Mouse (Mus musculus) embryonic facial prominence, embryonic 10.5 days (tissue): Measurements from ENCODE around the gene Rcbtb2. TPM values are rescaled to one million over a fixed set of nuclear protein-coding genes. Genes with fewer than 3 reads are reported as not detected.
A peak's percentile ranks its signal among the peaks of the same experiment; 100 is the strongest.

Experiments
- DNase-seq: peaks from one replicate; pipeline ENCODE4 v3.0.0-alpha.2; 2017; ENCODE audit warnings: low spot score
- H3K27ac ChIP-seq: fragments of 300-500 bp; sonication (generic); replicated peaks from 2 replicates; pipeline ENCODE4 v1.5.1; 2016; ENCODE audit warnings: mild to moderate bottlenecking
- H3K27me3 ChIP-seq: fragments of 300-500 bp; sonication (generic); replicated peaks from 2 replicates; pipeline ENCODE4 v1.6.1; 2016; ENCODE audit warnings: low read depth, mild to moderate bottlenecking; ENCODE audit not compliant: poor library complexity, severe bottlenecking
- H3K36me3 ChIP-seq: fragments of 300-500 bp; sonication (generic); replicated peaks from 2 replicates; pipeline ENCODE4 v1.6.1; 2016; ENCODE audit warnings: mild to moderate bottlenecking, moderate library complexity
- H3K4me1 ChIP-seq: fragments of 300-500 bp; sonication (generic); 2 replicates; pipeline ENCODE4 v1.6.1; 2016
- H3K4me3 ChIP-seq: fragments of 300-500 bp; sonication (generic); 2 replicates; pipeline ENCODE4 v1.5.1; 2016; ENCODE audit warnings: mild to moderate bottlenecking, moderate library complexity
- H3K9me3 ChIP-seq: fragments of 300-500 bp; sonication (generic); 2 replicates; pipeline ENCODE4 v1.6.1; 2016; ENCODE audit warnings: mild to moderate bottlenecking
- WGBS: fragments of 180-500 bp; shearing (Covaris S2); methylation state at CpG from one replicate; pipeline ENCODE4 v1.1.7; 2016; 5-methylcytosine and 5-hydroxymethylcytosine counted together
- polyA plus RNA-seq: library from polyadenylated mRNA; unstranded; fragments of >200 nt; fragmentation: Nextera tagmentation; extraction: Ambion mirVana; gene quantifications from 2 replicates; pipeline ENCODE4 v1.2.1, GENCODE M21; 2016

Gene Rcbtb2
- polyA plus RNA-seq, 1 experiment from 2014 or later: 171 TPM

GRCm38 (mm10) chr14:73199058-73199457 lies 76.2 kb downstream of the Rcbtb2 start:
- 54% methylated on average over 5 of the region's 5 CpGs for WGBS
- no peaks in the 10 kb centered on the region for H3K27me3 ChIP-seq
- no peak for DNase-seq
- no peaks in the 10 kb centered on the region for H3K4me1 ChIP-seq
- H3K4me3 ChIP-seq: no peak overlapping the region
- H3K27ac ChIP-seq: no peak overlapping the region
- peaks cover 20% of the 10 kb centered on the region for H3K36me3 ChIP-seq
- H3K9me3 ChIP-seq: no peaks in the 10 kb centered on the region

- no peaks in the 10 kb centered on the region for H3K9me3 ChIP-seq
- no peak overlapping the region for H3K4me3 ChIP-seq
- H3K27ac ChIP-seq: no peak overlapping the region; the same call in 1 of the 2 replicates
- H3K4me1 ChIP-seq: no peaks in the 10 kb centered on the region
- no peaks in the 10 kb centered on the region for H3K27me3 ChIP-seq
- DNase-seq: no peak
- H3K36me3 ChIP-seq: peaks cover 13% of the 10 kb centered on the region; the same call in 1 of the 2 replicates
- 80% methylated on average over 3 of the region's 3 CpGs for whole genome bisulfite sequencing
These were observed 78.6 kb downstream of the Rcbtb2 start for GRCm38 (mm10) chr14:73201447-73201846.

- no peak overlapping the region for H3K27ac ChIP-seq
- no peak for DNase-seq
- H3K4me1 ChIP-seq: no peaks in the 10 kb centered on the region
- H3K4me3 ChIP-seq: no peak overlapping the region
- H3K36me3 ChIP-seq: peaks cover under 1% of the 10 kb centered on the region; the same call in 1 of the 2 replicates
- H3K9me3 ChIP-seq: no peaks in the 10 kb centered on the region
- no peaks in the 10 kb centered on the region for H3K27me3 ChIP-seq
- 74% methylated on average over 3 of the region's 3 CpGs for WGBS
These were observed 81.2 kb downstream of the Rcbtb2 start for GRCm38 (mm10) chr14:73204016-73204415.

- no peaks in the 10 kb centered on the region for H3K27me3 ChIP-seq
- H3K4me3 ChIP-seq: no peak overlapping the region
- no peaks in the 10 kb centered on the region for H3K4me1 ChIP-seq
- H3K27ac ChIP-seq: no peak overlapping the region
- peaks cover 6% of the 10 kb centered on the region for H3K36me3 ChIP-seq
- H3K9me3 ChIP-seq: no peaks in the 10 kb centered on the region
- no peak for DNase-seq
These were observed 86.4 kb downstream of the Rcbtb2 start for GRCm38 (mm10) chr14:73209262-73209661.

- H3K27me3 ChIP-seq: no peaks in the 10 kb centered on the region
- peaks cover 13% of the 10 kb centered on the region for H3K36me3 ChIP-seq
- H3K4me1 ChIP-seq: no peaks in the 10 kb centered on the region
- no peaks in the 10 kb centered on the region for H3K9me3 ChIP-seq
- H3K4me3 ChIP-seq: no peak overlapping the region
- no peak overlapping the region for H3K27ac ChIP-seq
- DNase-seq: no peak
- WGBS: 96% methylated on average over 8 of the region's 8 CpGs
These were observed 87.4 kb downstream of the Rcbtb2 start for GRCm38 (mm10) chr14:73210196-73210595.

- no peak overlapping the region for H3K4me3 ChIP-seq
- no peaks in the 10 kb centered on the region for H3K9me3 ChIP-seq
- H3K27me3 ChIP-seq: no peaks in the 10 kb centered on the region
- WGBS: 93% methylated on average over 5 of the region's 5 CpGs
- peaks cover 24% of the 10 kb centered on the region for H3K36me3 ChIP-seq
- H3K4me1 ChIP-seq: no peaks in the 10 kb centered on the region
- DNase-seq: no peak
- H3K27ac ChIP-seq: no peak overlapping the region
These were observed 88.6 kb downstream of the Rcbtb2 start for GRCm38 (mm10) chr14:73211477-73211876.

GRCm38 (mm10) chr14:73217062-73217461 lies 94.2 kb downstream of the Rcbtb2 start:
- DNase-seq: no peak
- no peak overlapping the region for H3K4me3 ChIP-seq
- H3K27ac ChIP-seq: no peak overlapping the region
- 95% methylated on average over 1 of the region's 1 CpGs for WGBS
- no peaks in the 10 kb centered on the region for H3K27me3 ChIP-seq
- no peaks in the 10 kb centered on the region for H3K9me3 ChIP-seq
- H3K36me3 ChIP-seq: peaks cover 19% of the 10 kb centered on the region
- H3K4me1 ChIP-seq: 0 out of 2 replicates have a peak, but pooled peaks cover 4% of the 10 kb centered on the region

GRCm38 (mm10) chr14:73222316-73222970 lies 99.6 kb downstream of the Rcbtb2 start:
- Histone ChIP-seq H3K9me3 (no peaks in the 10 kb centered on the region), H3K27ac (no peak overlapping the region), H3K4me1 (peaks cover 8% of the 10 kb centered on the region; the same call in 1 of the 2 replicates), H3K27me3 (no peaks in the 10 kb centered on the region), H3K36me3 (no peaks in the 10 kb centered on the region), H3K4me3 (no peak overlapping the region)
- no peak for DNase-seq
- WGBS: 92% methylated on average over 9 of the region's 9 CpGs

- H3K27ac ChIP-seq: no peak overlapping the region
- no peak for DNase-seq
- H3K9me3 ChIP-seq: no peaks in the 10 kb centered on the region
- H3K4me1 ChIP-seq: peaks cover 7% of the 10 kb centered on the region
- H3K36me3 ChIP-seq: peaks cover 5% of the 10 kb centered on the region; the same call in 1 of the 2 replicates
- no peak overlapping the region for H3K4me3 ChIP-seq
- no peaks in the 10 kb centered on the region for H3K27me3 ChIP-seq
- 81% methylated on average over 3 of the region's 3 CpGs for WGBS
These were observed 103.5 kb downstream of the Rcbtb2 start for GRCm38 (mm10) chr14:73226346-73226745.

- H3K27me3 ChIP-seq: no peaks in the 10 kb centered on the region
- no peak for DNase-seq
- peaks cover 12% of the 10 kb centered on the region for H3K4me1 ChIP-seq
- H3K9me3 ChIP-seq: no peaks in the 10 kb centered on the region
- 48% methylated on average over 1 of the region's 1 CpGs for WGBS
- peaks cover 5% of the 10 kb centered on the region; the same call in 1 of the 2 replicates for H3K36me3 ChIP-seq
- no peak overlapping the region for H3K4me3 ChIP-seq
- no peak overlapping the region for H3K27ac ChIP-seq
These were observed 104.0 kb downstream of the Rcbtb2 start for GRCm38 (mm10) chr14:73226849-73227248.

GRCm38 (mm10) chr14:73231286-73231982 lies 108.6 kb downstream of the Rcbtb2 start:
- Histone ChIP-seq H3K27ac (peak overlapping the region; percentile 72), H3K4me3 (no peak overlapping the region), H3K9me3 (no peaks in the 10 kb centered on the region), H3K27me3 (no peaks in the 10 kb centered on the region), H3K4me1 (peaks cover 31% of the 10 kb centered on the region), H3K36me3 (peaks cover 5% of the 10 kb centered on the region; the same call in 1 of the 2 replicates)
- WGBS: 11% methylated on average over 5 of the region's 5 CpGs
- peak; percentile 23 for DNase-seq

GRCm38 (mm10) chr14:73234468-73235031 lies 111.7 kb downstream of the Rcbtb2 start:
- H3K36me3 ChIP-seq: peaks cover 5% of the 10 kb centered on the region; the same call in 1 of the 2 replicates
- H3K27ac ChIP-seq: peak overlapping the region; percentile 81
- no peaks in the 10 kb centered on the region for H3K9me3 ChIP-seq
- DNase-seq: peak; percentile 46
- peaks cover 39% of the 10 kb centered on the region for H3K4me1 ChIP-seq
- H3K27me3 ChIP-seq: no peaks in the 10 kb centered on the region
- H3K4me3 ChIP-seq: peak overlapping the region; percentile 16; the same call in 1 of the 2 replicates
- WGBS: 3% methylated on average over 2 of the region's 2 CpGs
